Mouse (Mus musculus): ENCODE results near the gene Myh6. TPM values are rescaled to one million over a fixed set of nuclear protein-coding genes. Genes with fewer than 3 reads are reported as not detected.
"Not testable (repeated sequence)": the region's sequence is repeated elsewhere in the genome, so short reads cannot be mapped to it uniquely, and the experiment has no call there.

Gene Myh6
- total RNA-seq, 2 experiments from 2014 or later: 21,244 to 21,975 TPM

DNA sequence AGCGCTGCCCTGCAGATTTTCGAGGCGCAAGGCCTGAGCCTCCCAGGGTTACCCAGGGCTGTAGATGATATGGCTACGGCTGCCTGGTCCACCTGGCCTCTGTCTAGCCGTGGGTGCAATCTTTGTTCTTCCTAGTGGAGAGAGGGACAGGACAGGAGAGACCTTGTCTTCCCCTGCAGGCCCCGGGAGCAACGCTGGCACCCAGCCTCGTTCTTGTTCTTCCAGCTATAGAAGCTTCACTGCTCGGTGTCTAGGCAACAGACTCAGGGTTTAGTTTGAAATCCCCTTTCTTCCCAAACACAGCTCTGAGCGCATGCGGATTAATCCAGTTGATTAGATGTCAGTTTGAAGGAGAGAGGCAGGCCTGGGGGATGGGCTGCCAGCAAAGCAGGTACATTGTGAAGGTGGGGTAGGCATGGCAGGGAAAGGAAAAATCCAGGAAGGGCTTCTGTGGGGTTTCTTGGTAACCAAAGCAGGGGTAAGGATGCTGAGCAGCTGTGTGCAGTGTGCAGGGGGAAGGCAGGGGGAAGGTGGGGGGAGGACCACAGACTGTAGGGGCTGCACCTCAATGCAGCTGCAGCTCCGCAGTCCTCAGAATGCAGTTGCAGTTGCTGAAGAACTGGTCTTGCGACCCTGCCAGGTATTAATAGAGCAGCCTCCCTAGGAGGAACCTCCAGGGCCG, 28.9 kb upstream of the Myh6 start:
- DNase-seq: peak in 1 of 2 experiments; percentile 36

GRCm38 (mm10) chr14:54994869-54995186, 28.1 kb upstream of the Myh6 start:
- DNase-seq: peak in 1 of 2 experiments; percentile 36

DNA sequence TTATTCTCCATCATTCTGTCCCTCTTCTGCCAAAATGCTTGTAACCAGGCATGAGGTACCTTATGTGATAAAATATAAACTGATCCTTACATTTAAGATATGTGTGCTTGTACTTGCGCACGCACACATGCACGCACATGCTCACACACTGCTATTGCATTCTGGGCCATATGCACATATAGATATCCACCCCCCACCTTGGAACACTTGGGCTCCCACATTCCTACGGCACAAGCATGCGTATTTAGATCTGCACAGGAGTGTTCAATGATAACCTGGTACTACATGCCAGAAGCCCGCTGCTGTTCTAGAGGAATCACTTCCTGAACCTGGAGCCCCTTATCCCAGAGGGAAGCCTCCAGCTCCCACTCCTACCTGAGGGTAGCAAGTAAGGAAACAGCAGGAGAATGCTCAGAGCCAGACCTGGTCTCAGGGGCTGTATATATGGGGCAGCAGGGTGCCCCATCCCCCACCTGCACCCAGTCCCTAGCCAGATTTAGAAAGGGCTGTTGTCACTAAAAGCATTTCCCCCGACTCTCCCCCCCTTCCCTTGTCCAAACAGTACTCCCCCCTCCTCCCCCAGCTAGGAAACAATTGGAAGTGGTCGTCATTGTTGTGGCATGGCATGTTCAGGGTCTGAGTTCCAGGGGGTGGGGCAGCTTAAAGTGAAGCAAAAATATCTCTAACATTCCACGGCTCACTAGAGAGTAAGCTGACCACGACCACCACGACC, 27.6 kb upstream of the Myh6 start, which contains the start of gene Myh7:
Gene Myh7, minus strand, starts transcription at position 491 of the 733 bp plus-strand sequence.
- DNase-seq: peak in 1 of 2 experiments; percentile 44

- no peak for DNase-seq
Observed at GRCm38 (mm10) chr14:54993636-54994035, 26.9 kb upstream of the Myh6 start.

GRCm38 (mm10) chr14:54992196-54992595, 25.5 kb upstream of the Myh6 start:
- no peak for DNase-seq

DNA sequence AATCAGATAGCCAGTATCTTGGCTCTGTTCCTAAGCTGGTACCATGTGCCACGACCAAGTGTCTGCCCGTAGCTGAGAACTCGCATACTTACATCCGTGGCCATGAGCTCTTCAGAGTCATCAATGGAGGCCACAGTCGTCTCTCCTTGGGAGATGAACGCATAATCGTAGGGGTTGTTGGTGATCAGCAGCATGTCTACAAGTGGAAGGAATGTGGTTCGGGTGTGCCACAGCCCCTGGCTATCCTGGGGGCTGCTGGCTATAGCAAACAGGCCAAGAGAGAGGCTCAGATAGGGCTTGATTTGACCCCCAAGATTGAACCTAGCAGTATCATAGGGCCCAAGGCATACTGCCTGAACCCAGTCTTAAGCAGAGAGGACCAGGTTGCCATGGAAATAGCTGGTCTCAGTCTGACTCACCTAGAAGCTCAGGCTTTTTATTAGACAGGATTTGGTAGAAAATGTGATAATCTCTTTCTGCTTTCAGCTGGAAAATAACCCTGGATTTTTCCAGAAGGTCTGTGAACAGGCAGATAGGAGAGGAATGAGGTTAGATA, 23.2 kb upstream of the Myh6 start:
- DNase-seq: no peak

DNA sequence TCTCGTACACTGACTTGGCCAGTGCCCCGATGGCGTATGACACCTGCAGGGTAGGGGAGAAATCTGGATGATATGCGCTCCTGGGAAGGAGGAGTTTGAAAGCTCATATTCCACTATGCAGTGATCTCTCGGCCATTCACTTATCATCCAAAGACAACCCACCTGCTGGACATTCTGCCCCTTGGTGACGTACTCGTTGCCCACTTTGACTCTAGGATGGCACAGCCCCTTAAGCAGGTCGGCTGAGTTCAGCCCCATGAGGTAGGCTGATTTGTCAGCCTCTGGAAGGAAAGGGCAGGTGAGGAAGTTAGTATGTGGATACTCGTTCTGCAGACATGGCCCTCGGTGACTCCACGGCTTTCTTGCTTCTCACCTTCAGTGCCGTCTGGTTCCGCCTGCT, 22.2 kb upstream of the Myh6 start:
- no peak for DNase-seq

DNA sequence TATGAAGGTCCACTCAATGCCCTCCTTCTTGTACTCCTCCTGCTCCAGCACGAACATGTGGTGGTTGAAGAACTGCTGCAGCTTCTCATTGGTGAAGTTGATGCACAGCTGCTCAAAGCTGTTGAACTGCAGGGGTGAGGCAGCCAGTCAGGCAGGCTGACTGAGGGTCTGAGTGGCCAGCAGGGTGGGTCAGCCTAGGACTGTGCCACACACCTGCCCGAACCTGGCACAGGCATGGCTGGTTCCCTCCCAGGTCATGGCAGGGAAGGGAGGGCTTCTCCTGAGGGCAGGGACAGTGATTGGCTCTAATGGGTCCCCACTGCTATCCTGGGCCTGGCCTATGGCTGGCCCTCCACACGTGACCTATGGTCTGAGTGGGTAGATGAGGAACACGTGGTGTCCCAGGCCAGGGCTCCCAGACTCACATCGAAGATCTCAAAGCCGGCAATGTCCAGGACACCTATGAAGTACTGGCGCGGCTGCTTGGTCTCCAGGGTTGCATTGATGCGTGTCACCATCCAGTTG, 21.7 kb upstream of the Myh6 start:
- not testable (repeated sequence) for DNase-seq

DNA sequence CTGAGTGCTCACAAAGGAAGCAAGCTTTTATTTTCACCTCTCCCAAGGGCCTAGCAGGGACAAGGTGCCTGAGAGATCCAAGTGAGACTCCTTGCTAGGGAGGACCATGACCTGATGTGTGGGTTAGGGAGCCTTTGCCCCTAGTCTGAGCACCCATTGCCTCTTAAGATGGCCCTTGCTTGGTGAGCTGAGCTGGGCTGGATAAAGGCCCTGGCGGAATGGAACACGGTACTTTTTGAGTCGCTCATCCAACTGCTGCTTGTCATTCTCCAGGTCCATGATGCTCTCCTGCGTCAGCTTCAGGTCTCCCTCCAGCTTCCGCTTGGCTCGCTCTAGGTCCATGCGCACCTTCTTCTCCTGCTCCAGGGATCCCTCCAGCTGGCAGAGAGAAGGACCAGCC, 15.2 kb upstream of the Myh6 start:
- DNase-seq: no peak

GRCm38 (mm10) chr14:54978664-54979063, 11.9 kb upstream of the Myh6 start:
- no peak for DNase-seq

DNA sequence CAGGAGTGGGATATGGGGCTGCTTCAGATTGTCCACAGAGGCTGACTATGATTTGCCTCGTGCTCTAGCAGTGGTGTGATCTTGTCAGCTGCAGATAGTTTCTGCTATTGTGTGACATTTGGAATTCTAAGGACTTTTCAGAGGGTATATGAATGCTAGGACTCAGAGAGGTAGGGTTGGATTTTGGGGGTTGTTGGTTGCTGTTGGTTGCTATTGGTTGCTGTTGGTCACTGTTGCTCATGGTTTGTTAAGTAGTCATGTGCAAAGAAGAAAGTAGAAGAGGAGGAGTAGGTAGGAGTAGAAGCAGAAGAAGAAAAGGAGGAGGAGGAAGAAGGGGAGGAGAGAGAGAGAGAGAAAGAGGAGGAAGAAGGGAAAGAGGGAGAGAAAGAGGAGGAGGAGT, 9.9 kb upstream of the Myh6 start, which contains the start of gene Gm17428:
Gene Gm17428, plus strand, starts transcription at position 301 of the 400 bp plus-strand sequence.
- no peak for DNase-seq

DNA sequence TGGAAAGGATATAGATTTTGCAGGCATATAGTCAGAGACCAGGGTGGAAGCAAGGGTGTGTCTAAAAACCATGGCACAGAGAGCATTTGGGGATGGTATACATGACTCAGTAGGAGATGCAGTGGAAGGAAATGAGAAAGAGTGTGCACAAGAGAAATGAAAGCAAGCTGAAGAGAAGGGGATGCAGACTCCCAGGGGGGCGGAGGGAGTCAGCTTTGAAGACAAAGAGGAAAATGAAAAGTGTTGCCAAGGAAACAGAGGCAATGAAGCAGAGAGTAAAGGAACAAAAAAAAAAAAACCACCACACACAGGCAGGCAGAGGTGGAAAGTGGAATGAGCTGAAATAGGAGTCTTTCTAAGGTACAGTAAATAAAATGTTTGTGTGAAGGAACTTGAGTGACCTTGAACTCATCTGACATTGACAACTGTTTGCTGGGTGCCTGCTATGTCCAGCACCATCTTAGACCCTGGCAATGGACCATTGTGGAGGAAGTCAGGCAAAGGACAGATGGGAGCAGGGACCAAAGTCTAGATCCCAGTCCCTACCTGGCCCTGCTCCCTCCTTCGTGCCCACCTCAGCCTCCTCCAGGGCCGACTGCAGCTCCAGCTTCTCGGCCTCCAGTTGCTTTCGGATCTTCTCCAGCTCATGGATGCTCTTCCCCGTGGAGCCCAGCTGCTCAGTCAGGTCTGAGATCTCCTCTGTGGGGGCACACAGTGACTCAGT, 7.5 kb upstream of the Myh6 start:
- no peak for DNase-seq

- not testable (repeated sequence) for DNase-seq
Observed at GRCm38 (mm10) chr14:54972786-54973185, 6.1 kb upstream of the Myh6 start.

DNA sequence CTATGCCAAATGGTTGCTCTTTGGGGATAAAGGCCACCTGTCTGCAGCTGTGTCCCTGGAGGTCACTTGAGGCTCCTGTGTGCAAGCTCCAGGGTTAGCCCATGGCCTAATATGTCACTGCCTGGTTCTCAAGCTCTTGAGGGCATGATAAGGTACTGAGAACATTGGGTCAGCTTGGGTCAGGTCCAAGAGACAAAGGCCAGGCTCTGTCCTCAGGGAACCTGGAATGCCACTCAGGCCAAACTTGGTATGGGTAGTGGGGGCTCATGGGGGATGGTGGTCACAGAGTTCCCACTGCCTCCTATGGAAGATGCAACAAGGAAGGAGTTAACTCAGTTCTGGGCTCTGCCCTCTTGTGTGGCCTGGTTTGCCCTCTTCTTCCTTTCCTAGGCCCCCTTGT, 1.6 kb upstream of the Myh6 start:
- peak; percentile 79 to 90 for DNase-seq

DNA sequence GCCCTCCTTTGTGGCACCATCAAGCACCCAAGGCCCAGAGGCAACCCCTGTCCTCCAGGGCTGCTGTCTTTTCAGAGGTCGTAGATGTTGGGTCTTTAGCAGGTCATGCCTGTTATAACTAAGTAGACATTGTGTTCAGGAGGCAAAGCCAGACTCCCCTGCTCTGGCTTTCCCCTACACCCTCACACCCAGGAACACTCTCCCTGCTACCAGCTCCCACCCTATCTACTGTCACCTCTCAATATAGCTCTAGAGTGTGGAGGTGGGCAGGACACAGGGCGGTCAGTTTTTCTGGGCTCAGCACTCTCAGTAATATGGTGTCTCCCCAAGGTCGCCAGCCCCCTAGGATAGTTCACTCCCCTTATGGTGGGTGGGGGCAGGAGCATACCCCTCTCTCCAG, 1.1 kb upstream of the Myh6 start:
- peak; percentile 60 to 74 for DNase-seq

DNA sequence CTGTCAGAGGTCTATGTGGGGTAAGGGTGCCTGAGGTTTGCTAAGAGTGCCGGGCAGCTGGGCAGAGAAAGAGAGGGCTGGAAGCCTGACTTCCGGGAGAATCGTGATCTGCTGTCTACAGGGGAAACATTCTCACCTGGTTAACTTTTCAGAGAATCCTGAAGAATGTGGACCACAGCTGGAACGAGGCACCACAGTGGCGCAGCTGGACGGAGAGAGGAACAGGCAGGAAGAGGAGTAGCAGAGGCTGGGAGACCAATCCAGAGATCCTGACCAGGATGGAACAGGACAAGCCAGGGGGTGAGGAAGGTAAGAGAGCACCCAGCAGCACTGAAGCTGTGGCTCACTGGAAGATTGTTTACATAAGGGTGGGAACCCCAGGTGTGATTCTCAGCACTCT, 1.1 kb downstream of the Myh6 start:
- DNase-seq: no peak

DNA sequence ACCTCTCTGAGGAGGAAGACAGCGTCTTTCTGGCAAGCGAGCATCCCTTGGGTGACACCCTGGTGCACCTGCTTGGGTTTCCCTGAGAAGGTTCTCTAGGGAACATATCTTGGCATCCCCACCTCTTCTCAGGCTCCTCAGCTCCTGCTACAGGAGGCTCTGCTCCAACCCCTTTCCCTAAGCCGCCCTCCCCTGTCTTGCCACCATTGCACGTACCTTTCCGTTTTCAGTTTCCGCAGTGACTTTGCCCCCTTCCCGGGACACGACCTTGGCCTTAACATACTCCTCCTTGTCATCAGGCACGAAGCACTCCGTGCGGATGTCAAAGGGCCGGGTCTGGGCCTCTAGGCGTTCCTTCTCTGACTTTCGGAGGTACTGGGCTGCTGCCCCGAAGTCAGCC, 1.7 kb downstream of the Myh6 start:
- no peak for DNase-seq

DNA sequence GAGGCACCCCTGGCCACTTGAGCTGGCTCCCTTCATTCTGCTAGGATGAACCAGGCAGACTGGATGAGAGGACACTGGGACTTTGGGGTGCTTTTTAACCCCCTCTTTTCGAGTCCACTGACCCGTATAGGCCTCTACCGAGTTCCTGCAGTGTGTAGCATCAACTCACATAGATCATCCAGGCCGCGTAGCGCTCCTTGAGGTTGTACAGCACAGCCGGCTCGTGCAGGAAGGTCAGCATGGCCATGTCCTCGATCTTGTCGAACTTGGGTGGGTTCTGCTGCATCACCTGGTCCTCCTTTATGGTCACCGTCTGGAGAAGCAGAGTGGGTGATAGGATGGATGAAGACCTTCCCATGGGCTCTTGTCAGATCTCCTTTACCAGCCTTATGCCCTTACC, 3.0 kb downstream of the Myh6 start:
- DNase-seq: no peak

DNA sequence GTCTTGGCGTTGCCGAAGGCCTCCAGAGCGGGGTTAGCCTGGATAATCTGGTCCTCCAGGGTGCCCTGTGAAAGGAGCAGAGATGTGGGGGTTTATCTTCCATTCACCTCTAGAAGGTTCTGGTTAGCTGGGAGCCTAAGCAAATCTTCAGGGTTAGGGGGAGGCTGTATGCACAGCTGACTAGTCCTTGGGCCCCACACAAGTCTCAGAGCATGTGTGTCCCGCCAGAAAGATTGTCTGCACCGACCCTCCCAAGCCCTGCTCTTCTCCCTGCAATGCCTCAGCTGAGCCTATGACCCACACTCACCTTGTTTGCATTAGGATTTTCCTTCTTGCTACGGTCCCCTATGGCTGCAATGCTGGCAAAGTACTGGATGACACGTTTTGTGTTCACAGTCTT, 4.0 kb downstream of the Myh6 start:
- no peak for DNase-seq

GRCm38 (mm10) chr14:54961487-54961886, 5.2 kb downstream of the Myh6 start:
- peak in 1 of 2 experiments; percentile 31 for DNase-seq

DNA sequence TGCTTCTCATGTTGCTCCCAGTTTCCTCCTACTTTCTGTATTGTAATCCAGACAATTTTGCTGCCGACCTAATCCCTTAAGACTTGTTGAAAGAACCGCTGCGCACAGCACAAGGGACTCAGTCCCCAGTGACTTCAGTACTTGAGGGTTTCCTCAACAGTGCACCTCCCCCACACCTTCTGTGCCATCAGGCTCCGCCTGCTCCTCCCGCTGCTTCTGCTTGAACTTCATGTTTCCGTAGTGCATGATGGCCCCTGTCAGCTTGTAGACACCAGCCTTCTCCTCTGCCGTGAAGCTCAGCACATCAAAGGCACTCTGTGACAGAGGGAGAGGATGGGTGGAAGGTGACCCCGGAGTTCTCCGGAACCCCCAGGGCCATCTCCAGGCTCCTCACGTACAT, 6.0 kb downstream of the Myh6 start:
- DNase-seq: no peak

- peak in 1 of 2 experiments; percentile 51 for DNase-seq
Observed at GRCm38 (mm10) chr14:54959853-54960613, 6.7 kb downstream of the Myh6 start.
